Mouse (Mus musculus): ENCODE data around the gene Mst1r. TPM values are rescaled to one million over a fixed set of nuclear protein-coding genes. Genes with fewer than 3 reads are reported as not detected.

Gene Mst1r
- polyA plus RNA-seq, 1 experiment from 2014 or later = 3.3 TPM

DNA sequence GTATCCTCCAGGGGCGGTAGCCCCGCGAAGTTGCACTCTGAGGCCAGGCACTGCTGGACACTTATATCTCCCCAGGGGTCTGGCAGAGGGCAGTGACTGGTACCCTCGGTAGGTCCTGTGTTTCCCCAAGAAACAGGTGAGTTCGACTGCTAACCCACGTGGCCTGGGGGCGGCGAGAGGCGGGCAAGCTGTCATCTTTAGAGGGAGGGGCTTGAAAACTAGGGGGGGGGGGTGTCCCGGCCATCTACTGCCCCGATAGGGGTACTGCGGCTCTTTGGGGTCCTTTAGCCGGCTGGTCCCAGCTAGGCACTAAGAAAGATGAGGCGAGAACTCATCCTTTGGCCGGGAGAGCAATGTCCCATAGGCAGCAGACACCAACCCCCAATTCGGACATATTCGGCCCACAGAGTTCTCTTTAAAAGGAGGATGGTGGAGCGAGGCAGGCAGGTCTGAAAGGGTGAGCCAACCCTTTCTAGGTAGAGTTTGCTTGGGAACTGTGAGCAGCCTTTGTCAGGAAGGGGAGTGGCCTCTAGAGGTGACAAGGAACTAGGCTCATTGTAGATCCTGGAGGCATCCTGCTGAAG is 18.3 kb upstream of the Mst1r start:
- 1% methylated on average over 18 of the region's 18 CpGs for WGBS
- Histone ChIP-seq H3K9ac (replicated peaks; ENCODE audit: low read depth, low read length) (peak overlapping the region; percentile 57), H3K36me3 (ENCODE audit: control insufficient read depth, insufficient read depth, low read length) (no peaks in the 10 kb centered on the region), H3K27ac (ENCODE audit: low read length) (peak overlapping the region; percentile 56; the same call in 1 of the 2 replicates), H3K9me3 (ENCODE audit: control insufficient read depth, low read depth, low read length) (no peaks in the 10 kb centered on the region), H3K4me2 (replicated peaks; ENCODE audit: low read depth, low read length) (peak overlapping the region; percentile 74), H3K4me3 (ENCODE audit: low read depth, low read length) (peak overlapping the region; percentile 76), H3K4me1 (ENCODE audit: control insufficient read depth, insufficient read depth, low read length) (no peaks in the 10 kb centered on the region), H3K27me3 (ENCODE audit: control insufficient read depth, insufficient read depth, low read length) (no peaks in the 10 kb centered on the region)
- peak; percentile 71 for ATAC-seq (ENCODE audit: insufficient number of reproducible peaks, insufficient read depth, low FRiP score, low read depth)

DNA sequence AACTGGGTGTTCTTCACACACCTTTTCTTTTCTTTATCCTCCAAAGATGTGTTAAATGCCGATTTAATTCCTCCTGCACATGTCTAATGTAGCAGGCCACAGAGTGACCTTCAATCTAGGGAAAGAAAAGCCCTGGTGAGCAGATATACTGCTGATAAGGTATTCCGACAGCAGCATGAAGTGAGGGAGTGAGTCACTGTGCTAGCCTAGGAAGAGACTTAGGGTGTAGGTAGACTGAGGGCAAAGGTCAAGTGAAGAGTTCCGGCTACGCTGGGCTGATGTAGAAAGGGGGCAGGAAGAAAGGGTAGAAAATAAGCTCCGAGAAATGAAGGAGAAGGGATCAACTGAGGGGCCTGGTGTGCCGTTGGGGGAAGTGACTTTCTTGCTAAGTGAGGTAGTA is 16.4 kb upstream of the Mst1r start:
- 69% methylated on average over 6 of the region's 6 CpGs for WGBS
- Histone ChIP-seq H3K4me1 (ENCODE audit: control insufficient read depth, insufficient read depth, low read length) (no peaks in the 10 kb centered on the region), H3K9me3 (ENCODE audit: control insufficient read depth, low read depth, low read length) (no peaks in the 10 kb centered on the region), H3K4me2 (replicated peaks; ENCODE audit: low read depth, low read length) (no peak overlapping the region), H3K27ac (ENCODE audit: low read length) (peak overlapping the region; percentile 63; the same call in 1 of the 2 replicates), H3K36me3 (ENCODE audit: control insufficient read depth, insufficient read depth, low read length) (no peaks in the 10 kb centered on the region), H3K9ac (replicated peaks; ENCODE audit: low read depth, low read length) (no peak overlapping the region), H3K4me3 (ENCODE audit: low read depth, low read length) (no peak overlapping the region), H3K27me3 (ENCODE audit: control insufficient read depth, insufficient read depth, low read length) (no peaks in the 10 kb centered on the region)
- ATAC-seq (ENCODE audit: insufficient number of reproducible peaks, insufficient read depth, low FRiP score, low read depth) = no peak

DNA sequence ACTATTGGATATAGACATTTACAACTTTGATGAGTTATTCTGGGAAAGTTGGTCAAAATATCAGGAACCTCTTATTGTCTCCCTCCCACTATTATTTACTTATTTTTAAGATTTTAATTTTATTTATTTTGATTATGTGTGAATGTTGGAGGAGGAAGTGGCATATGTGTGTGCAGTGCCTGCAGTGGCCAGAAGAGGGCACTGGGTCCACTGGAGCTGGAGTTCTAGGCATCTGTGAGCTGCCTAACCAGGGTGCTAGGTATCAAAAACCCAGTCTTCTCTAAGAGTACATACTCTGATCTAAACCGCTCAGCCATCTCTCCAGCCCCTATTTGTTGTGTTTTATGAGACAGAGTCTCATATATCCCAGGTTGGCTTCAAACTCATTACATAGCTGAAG is 15.7 kb upstream of the Mst1r start:
- no peak for ATAC-seq (ENCODE audit: insufficient number of reproducible peaks, insufficient read depth, low FRiP score, low read depth)
- Histone ChIP-seq H3K9me3 (ENCODE audit: control insufficient read depth, low read depth, low read length) (no peaks in the 10 kb centered on the region), H3K4me3 (ENCODE audit: low read depth, low read length) (no peak overlapping the region), H3K4me2 (replicated peaks; ENCODE audit: low read depth, low read length) (no peak overlapping the region), H3K9ac (replicated peaks; ENCODE audit: low read depth, low read length) (no peak overlapping the region), H3K36me3 (ENCODE audit: control insufficient read depth, insufficient read depth, low read length) (no peaks in the 10 kb centered on the region), H3K27ac (ENCODE audit: low read length) (no peak overlapping the region), H3K4me1 (ENCODE audit: control insufficient read depth, insufficient read depth, low read length) (no peaks in the 10 kb centered on the region), H3K27me3 (ENCODE audit: control insufficient read depth, insufficient read depth, low read length) (no peaks in the 10 kb centered on the region)
- 97% methylated on average over 1 of the region's 1 CpGs for WGBS

DNA sequence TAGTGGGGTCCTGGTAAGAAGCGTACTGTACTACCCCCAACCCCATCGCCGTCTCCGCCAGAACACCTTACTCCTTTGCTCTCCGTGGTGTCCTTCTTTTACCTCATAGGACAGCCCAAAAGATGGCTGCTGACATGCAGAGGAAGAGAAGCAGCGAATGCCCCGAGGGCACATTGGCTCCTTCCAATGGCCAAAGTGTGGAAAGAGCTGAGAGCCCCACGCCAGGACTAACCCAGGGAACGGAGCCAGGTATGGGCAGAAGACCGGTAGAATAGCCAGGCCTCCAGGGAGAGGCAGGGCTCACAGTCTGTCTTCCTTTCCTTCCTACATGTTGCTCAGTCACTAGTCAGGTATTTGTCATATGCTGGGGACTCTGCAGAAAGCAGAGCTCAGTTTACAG is 8.1 kb upstream of the Mst1r start:
- Histone ChIP-seq H3K4me3 (ENCODE audit: low read depth, low read length) (no peak overlapping the region), H3K27me3 (ENCODE audit: control insufficient read depth, insufficient read depth, low read length) (0 out of 2 replicates have a peak, but pooled peaks cover 5% of the 10 kb centered on the region), H3K4me2 (replicated peaks; ENCODE audit: low read depth, low read length) (no peak overlapping the region), H3K9ac (replicated peaks; ENCODE audit: low read depth, low read length) (no peak overlapping the region), H3K4me1 (ENCODE audit: control insufficient read depth, insufficient read depth, low read length) (peaks cover 5% of the 10 kb centered on the region; the same call in 1 of the 2 replicates), H3K9me3 (ENCODE audit: control insufficient read depth, low read depth, low read length) (no peaks in the 10 kb centered on the region), H3K27ac (ENCODE audit: low read length) (no peak overlapping the region), H3K36me3 (ENCODE audit: control insufficient read depth, insufficient read depth, low read length) (peaks cover 3% of the 10 kb centered on the region; the same call in 1 of the 2 replicates)
- no peak for ATAC-seq (ENCODE audit: insufficient number of reproducible peaks, insufficient read depth, low FRiP score, low read depth)
- WGBS = 87% methylated on average over 10 of the region's 10 CpGs

DNA sequence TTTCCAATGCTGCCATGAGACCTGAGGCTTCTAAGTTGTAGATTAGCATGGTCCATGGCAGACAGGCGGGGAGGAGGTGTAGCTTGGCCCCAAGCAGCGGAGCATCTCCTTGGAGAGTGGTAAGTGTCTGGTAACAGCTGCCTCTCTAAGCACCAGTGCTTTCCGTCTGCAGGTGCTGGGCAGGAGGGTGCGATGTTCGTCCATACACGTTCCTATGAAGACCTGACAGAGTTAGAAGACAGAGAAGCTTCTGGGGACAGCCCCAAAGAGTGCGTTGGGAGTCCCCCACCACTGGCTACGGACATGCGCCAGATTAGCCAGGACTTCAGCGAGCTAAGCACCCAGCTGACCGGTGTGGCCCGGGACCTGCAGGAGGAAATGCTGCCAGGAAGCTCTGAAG is 6.8 kb upstream of the Mst1r start:
- H3K9ac ChIP-seq (replicated peaks; ENCODE audit: low read depth, low read length) = no peak overlapping the region
- no peak overlapping the region for H3K4me2 ChIP-seq (replicated peaks; ENCODE audit: low read depth, low read length)
- H3K27me3 ChIP-seq (ENCODE audit: control insufficient read depth, insufficient read depth, low read length) = 0 out of 2 replicates have a peak, but pooled peaks cover 5% of the 10 kb centered on the region
- H3K27ac ChIP-seq (ENCODE audit: low read length) = no peak overlapping the region
- no peak for ATAC-seq (ENCODE audit: insufficient number of reproducible peaks, insufficient read depth, low FRiP score, low read depth)
- 73% methylated on average over 12 of the region's 12 CpGs for WGBS
- H3K36me3 ChIP-seq (ENCODE audit: control insufficient read depth, insufficient read depth, low read length) = peaks cover 3% of the 10 kb centered on the region; the same call in 1 of the 2 replicates
- H3K4me3 ChIP-seq (ENCODE audit: low read depth, low read length) = no peak overlapping the region
- peaks cover 5% of the 10 kb centered on the region; the same call in 1 of the 2 replicates for H3K4me1 ChIP-seq (ENCODE audit: control insufficient read depth, insufficient read depth, low read length)
- H3K9me3 ChIP-seq (ENCODE audit: control insufficient read depth, low read depth, low read length) = no peaks in the 10 kb centered on the region

DNA sequence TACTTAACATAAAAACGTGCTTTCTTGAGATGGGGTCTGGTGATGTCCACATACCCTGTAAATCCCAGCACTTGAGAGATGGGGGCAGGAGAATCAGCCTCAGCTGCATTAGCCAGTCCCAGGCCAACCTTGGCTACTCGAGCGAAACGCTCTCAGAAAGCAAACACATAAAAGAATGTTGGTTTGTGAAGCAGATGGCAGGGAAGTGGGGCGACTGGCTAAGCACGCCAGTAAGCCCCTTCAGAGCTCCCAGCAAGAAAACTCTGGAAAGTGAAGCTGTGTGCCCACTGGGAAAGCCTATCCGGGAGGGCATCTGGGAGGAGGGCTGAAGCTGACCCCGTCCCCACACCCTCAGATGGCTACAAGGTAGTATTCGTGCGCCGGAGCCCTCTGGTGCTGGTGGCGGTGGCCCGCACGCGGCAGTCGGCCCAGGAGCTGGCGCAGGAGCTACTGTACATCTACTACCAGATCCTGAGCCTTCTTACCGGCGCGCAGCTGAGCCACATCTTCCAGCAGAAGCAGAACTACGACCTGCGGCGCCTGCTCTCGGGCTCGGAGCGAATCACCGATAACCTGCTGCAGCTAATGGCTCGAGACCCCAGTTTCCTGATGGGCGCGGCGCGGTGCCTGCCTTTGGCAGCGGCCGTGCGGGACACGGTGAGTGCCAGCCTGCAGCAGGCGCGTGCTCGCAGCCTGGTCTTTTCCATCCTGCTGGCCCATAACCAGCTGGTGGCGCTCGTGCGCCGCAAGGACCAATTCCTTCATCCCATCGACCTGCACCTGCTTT is 5.6 kb upstream of the Mst1r start:
- peak; percentile 50; the same call in 1 of the 2 replicates for ATAC-seq (ENCODE audit: insufficient number of reproducible peaks, insufficient read depth, low FRiP score, low read depth)
- H3K4me3 ChIP-seq (ENCODE audit: low read depth, low read length) = peak overlapping the region; percentile 20
- peaks cover 3% of the 10 kb centered on the region; the same call in 1 of the 2 replicates for H3K36me3 ChIP-seq (ENCODE audit: control insufficient read depth, insufficient read depth, low read length)
- 0 out of 2 replicates have a peak overlapping the region, but pooled peaks have one; percentile 18 for H3K9ac ChIP-seq (replicated peaks; ENCODE audit: low read depth, low read length)
- H3K27ac ChIP-seq (ENCODE audit: low read length) = no peak overlapping the region
- WGBS = 10% methylated on average over 44 of the region's 44 CpGs
- H3K27me3 ChIP-seq (ENCODE audit: control insufficient read depth, insufficient read depth, low read length) = 0 out of 2 replicates have a peak, but pooled peaks cover 5% of the 10 kb centered on the region
- no peaks in the 10 kb centered on the region for H3K9me3 ChIP-seq (ENCODE audit: control insufficient read depth, low read depth, low read length)
- H3K4me1 ChIP-seq (ENCODE audit: control insufficient read depth, insufficient read depth, low read length) = peaks cover 13% of the 10 kb centered on the region; the same call in 1 of the 2 replicates
- H3K4me2 ChIP-seq (replicated peaks; ENCODE audit: low read depth, low read length) = peak overlapping the region; percentile 38

DNA sequence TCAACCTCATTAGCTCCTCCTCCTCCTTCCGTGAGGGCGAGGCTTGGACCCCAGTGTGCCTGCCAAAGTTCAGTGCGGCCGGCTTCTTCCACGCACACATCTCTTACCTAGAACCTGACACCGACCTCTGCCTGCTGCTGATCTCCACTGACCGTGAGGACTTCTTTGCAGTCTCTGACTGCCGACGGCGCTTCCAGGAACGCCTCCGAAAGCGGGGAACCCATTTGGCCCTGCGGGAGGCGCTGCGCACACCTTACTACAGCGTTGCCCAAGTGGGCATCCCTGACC is 5.1 kb upstream of the Mst1r start:
- no peaks in the 10 kb centered on the region for H3K9me3 ChIP-seq (ENCODE audit: control insufficient read depth, low read depth, low read length)
- ATAC-seq (ENCODE audit: insufficient number of reproducible peaks, insufficient read depth, low FRiP score, low read depth) = no peak
- WGBS = 23% methylated on average over 17 of the region's 17 CpGs
- H3K4me3 ChIP-seq (ENCODE audit: low read depth, low read length) = peak overlapping the region; percentile 20; the same call in 1 of the 2 replicates
- H3K9ac ChIP-seq (replicated peaks; ENCODE audit: low read depth, low read length) = no peak overlapping the region
- H3K4me1 ChIP-seq (ENCODE audit: control insufficient read depth, insufficient read depth, low read length) = peaks cover 17% of the 10 kb centered on the region; the same call in 1 of the 2 replicates
- peak overlapping the region; percentile 38 for H3K4me2 ChIP-seq (replicated peaks; ENCODE audit: low read depth, low read length)
- no peak overlapping the region for H3K27ac ChIP-seq (ENCODE audit: low read length)
- peaks cover 3% of the 10 kb centered on the region; the same call in 1 of the 2 replicates for H3K36me3 ChIP-seq (ENCODE audit: control insufficient read depth, insufficient read depth, low read length)
- 0 out of 2 replicates have a peak, but pooled peaks cover 5% of the 10 kb centered on the region for H3K27me3 ChIP-seq (ENCODE audit: control insufficient read depth, insufficient read depth, low read length)

DNA sequence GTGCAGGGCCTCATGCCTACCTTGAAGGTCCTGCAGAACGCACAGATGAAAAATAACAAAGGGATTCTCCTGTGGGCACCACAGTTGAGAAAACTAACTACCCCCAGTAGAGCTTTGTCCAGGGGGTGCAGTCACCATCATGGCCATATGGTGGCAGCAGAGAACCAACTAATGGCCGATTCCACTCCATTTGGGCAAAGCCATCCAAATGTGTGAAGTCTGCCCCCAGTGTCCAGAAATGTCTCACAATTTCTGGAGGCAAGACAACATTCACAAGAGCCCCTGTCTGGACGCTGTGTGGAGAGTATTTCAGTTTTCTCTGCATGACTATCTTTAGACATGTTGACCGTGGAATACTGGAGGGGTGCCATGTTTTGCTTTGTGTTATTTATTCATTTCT is 1.9 kb upstream of the Mst1r start:
- Histone ChIP-seq H3K4me3 (ENCODE audit: low read depth, low read length) (no peak overlapping the region), H3K4me1 (ENCODE audit: control insufficient read depth, insufficient read depth, low read length) (peaks cover 42% of the 10 kb centered on the region), H3K9ac (replicated peaks; ENCODE audit: low read depth, low read length) (no peak overlapping the region), H3K27ac (ENCODE audit: low read length) (no peak overlapping the region), H3K27me3 (ENCODE audit: control insufficient read depth, insufficient read depth, low read length) (0 out of 2 replicates have a peak, but pooled peaks cover 5% of the 10 kb centered on the region), H3K36me3 (ENCODE audit: control insufficient read depth, insufficient read depth, low read length) (peaks cover 3% of the 10 kb centered on the region; the same call in 1 of the 2 replicates), H3K4me2 (replicated peaks; ENCODE audit: low read depth, low read length) (no peak overlapping the region), H3K9me3 (ENCODE audit: control insufficient read depth, low read depth, low read length) (no peaks in the 10 kb centered on the region)
- ATAC-seq (ENCODE audit: insufficient number of reproducible peaks, insufficient read depth, low FRiP score, low read depth) = no peak
- WGBS = 5% methylated on average over 4 of the region's 4 CpGs

Measured in stomach, embryonic 14.5 days (tissue).